Mouse (Mus musculus): ENCODE results near the gene Sorcs3. TPM values are rescaled to one million over a fixed set of nuclear protein-coding genes. Genes with fewer than 3 reads are reported as not detected.

Sorcs3 gene
- not detected for polyA plus RNA-seq (2017; shearing (Covaris generic))

DNA sequence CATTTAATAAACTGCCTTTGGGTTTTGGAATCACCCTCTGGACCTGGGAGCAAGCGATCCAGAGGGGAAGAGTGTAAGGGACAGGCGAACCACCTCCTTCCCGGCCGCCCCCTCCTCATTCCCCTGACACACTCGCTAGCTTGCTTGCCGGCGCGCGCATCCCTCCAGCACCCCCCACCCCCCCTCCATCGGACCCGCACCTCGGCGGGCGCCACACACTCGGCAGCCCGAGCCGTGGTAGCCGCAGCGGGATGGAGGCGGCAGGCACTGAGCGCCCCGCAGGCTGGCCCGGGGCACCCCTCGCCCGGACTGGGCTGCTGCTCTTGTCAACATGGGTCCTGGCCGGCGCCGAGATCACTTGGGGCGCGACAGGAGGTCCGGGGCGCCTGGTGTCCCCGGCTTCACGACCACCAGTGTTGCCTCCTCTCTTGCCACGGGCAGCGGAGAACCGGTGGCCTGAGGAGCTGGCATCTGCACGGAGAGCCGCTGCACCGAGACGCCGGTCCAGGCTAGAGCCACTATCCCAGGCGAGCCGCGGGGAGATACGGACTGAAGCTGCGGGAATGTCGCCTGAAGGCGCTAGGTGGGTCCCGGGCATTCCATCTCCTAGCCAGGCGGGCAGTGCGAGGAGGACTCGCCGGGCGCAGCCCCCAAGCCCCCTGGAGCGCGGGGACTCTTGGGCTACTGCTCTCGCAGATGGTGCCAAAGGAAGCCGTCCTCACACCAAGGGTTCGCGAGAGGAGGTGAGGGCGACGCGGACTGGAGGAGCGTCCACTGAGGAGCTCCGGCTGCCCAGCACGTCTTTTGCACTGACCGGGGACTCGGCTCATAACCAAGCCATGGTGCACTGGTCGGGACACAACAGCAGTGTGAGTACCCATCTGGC, at the start of gene Sorcs3:
Gene Sorcs3 (plus strand): TSS at position 97 of the 886 bp plus-strand sequence.

